Mouse (Mus musculus) neutrophil, adult 5-6 weeks (primary cell): ENCODE data around the gene Gpatch2. TPM values are rescaled to one million over a fixed set of nuclear protein-coding genes. Genes with fewer than 3 reads are reported as not detected.
A peak's percentile ranks its signal among the peaks of the same experiment; 100 is the strongest.

Experiments
- ATAC-seq: fragments of 151-379, 151-347 bp; 2 replicates; pipeline ENCODE4 v1.8.0; 2017; ENCODE audit warnings: mild to moderate bottlenecking, moderate TSS enrichment; ENCODE audit not compliant: insufficient number of reproducible peaks, poor library complexity, low FRiP score, severe bottlenecking; ENCODE audit errors: extremely low read depth
- total RNA-seq: library from RNA; stranded (forward); fragments of 200-1000 nt; gene quantifications from 2 replicates; pipeline ENCODE4 v1.2.3, GENCODE M21; 2017

Gene Gpatch2
- total RNA-seq, result 35.3 and 38.6 TPM in 2 replicates

DNA sequence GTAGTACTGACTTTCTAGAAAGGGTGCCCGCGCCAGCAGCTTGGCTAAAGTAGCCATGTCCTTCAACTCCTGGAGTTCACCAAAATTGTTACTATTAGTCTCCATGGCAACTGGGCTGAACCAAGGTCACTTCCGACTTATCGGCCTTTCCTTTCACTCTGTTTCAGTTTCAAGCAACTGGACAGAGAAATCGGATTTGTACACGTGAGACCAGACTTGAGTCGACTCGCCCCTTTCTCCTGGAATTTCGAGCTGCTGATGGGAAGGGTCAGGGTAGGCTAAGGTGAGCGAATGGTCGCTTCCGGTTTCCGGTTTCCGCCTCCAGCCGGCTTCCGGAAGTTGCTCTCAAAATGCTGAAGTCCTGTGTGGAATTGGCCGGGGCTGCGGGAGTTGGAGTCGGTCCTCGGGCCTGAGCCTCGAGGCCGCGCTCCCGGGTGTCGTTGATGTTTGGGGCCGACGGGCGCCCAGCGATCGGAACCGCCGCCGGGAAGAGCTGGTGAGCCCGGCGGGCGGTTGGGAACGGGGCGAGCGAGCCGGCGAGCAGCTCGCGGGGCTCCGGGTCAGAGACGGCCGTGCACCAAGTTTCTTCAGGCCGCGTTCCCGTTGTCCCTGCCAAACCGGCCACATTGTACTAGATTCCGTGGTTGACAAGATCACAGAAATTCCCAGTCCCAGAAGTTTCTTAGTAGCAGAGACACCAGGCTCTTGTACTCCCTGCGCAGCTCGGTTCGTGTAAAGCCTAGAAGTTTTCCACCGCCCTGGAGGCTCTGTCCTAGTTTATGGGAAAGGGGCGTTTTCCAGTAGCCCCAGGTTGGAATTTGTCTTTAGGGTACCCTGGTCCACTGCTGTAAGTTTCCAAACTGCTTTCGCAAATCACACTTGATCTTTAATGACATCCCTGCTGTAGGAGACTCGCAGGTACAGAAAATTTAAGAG is at the start of gene Gpatch2, which contains the start of gene Spata17:
Gene Gpatch2 (plus strand): TSS at position 328 of the 936 bp plus-strand sequence.
Gene Spata17 (minus strand): TSS at position 285 of the 936 bp plus-strand sequence.
- ATAC-seq, result peak; percentile 78

- ATAC-seq, result no peak
These were observed 45.7 kb upstream of the Gpatch2 start for GRCm38 (mm10) chr1:187169646-187170045.

DNA sequence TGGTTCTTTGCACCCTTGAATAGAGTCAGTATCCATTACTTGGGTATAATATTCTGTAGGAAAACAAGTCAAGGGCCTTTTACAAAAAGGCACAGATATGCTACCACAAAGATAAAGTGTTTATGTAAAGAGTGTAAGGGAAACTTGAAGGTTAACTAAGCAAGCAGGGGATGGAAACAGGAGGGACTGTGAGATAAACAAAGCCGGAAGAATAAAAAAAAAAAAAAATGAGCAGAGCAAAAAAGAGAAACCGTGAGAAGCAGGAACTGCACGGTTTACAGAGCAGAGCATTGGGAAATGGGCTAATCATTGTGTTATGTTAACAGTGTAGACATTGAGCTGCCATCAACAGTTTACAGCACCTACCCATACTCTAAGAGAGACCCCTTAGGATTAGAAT is 44.9 kb upstream of the Gpatch2 start:
- no peak for ATAC-seq

DNA sequence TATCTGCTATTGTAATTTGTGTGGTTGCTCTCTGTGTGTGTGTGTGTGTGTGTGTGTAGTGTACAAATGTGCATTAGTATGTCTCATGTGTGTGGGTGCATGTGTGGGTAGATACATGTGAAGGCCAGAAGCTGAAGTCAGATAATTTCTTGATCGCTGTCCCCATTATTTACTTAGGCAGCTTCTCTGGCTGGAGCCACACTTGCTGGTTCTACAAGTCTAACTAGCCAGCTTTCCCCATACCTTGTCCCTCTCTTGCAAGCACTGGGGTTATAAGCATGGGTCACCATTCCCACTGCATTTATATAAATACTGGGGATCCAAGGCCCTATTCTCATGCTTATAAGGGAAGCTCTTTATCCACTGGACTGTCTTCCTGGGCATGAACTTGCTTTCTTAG is 39.3 kb upstream of the Gpatch2 start:
- ATAC-seq, result no peak

DNA sequence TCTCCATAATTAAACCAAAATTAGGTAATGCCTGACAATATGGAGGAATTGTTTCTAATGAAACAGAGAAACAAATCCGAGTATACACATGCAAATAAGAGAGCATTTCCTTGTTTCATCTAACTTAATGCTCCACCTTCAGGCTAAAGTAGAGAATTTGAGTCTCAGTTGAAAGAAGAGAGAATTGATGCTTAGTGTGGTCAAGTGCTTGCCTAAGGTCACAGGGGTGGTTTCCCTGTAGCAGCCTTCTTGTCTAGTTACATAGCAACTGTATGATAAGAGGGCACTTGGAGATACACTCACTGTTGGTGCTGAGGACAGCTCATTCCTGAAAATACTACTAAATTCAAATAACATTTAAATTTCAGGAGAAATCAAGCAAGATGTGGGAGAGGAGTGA is 36.8 kb upstream of the Gpatch2 start:
- ATAC-seq, result no peak

- ATAC-seq, result no peak
These were observed 9.8 kb upstream of the Gpatch2 start for GRCm38 (mm10) chr1:187205506-187205905.

DNA sequence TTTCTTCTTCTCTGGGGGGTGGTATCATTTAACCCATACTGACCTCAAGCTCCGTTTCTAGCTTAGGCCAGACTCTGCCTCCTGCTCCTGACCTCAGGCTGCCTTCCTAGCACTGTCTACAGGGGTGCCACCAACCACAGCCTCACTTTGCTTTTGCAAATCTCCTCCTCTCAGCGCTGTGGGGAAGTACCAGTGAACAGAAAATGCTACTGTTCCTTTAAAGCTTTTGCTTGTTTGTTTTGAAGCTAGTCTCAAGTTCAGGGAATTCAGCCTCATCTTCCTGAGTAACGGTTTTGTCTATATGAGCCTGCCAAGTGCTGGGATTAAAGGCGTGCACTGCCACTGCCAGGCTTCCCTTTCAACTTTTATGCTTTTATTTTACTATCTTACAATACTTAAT is 5.8 kb upstream of the Gpatch2 start:
- no peak for ATAC-seq

- ATAC-seq, result no peak
These were observed 4.6 kb upstream of the Gpatch2 start for GRCm38 (mm10) chr1:187210736-187211135.

DNA sequence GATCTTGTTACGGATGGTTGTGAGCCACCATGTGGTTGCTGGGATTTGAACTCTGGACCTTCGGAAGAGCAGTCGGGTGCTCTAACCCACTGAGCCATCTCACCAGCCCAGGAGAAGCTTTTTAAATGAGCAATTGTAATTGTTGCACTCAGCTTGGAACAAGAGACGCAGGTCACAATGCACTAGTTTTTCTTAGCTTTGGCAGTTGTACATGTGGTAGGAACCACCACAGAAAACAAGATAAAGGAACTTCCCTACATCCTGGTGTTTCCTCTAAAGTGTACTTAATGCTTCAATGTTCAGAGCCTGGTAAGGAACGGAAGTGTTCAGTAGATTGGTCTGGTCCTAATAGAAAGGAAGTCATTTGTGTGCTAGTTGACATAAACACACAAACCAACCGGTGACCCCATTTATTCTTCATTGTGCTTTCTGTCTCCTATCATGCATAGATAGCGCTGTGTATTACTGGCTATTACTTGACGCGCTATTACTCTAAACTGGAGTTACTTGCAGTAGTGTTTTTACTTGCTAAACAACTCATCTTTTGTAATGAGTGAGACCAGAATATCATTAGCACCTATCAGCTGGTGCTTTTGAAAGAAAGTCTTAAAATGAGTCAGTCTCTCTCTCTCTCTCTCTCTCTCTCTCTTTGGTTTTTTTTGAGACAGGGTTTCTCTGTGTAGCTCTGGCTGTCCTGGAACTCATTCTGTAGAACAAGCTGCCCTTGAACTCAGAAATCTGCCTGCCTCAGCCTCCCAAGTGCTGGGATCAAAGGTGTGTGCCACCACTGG is 1.5 kb downstream of the Gpatch2 start:
- no peak for ATAC-seq

GRCm38 (mm10) chr1:187220756-187221155 is 5.4 kb downstream of the Gpatch2 start:
- ATAC-seq, result no peak

DNA sequence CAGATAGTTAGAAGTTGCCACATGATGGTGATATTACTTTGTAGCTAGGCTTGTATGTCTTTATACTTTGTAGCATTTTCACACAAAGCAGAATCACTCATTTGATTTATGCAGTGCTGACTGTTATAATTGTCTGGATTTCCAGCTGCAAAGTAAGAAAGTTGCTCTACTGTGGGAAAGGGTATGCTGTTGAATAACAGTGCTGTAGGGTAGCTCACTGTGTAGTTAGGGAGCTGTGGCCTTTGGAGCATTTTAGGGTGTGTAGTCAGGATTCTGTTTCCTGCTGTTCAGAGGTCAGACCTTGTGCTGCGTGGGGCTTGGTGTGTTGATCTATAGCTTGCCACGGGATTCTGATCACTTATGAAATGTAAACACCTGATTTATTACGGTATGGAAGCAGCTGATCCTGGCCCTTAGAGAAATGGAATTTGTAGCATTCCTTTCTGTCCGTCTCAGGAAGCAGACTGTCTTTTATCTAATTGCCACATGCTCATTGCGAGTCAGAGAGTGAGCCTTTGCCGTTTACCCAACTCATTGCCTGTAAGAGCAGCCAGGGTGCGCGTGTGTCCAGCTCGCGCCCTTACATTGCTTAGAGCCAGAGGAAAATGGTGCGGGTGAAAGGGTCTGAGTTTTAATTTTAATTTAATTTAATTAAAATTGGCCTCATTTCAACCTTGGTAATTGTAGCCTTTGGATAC is 11.2 kb downstream of the Gpatch2 start:
- ATAC-seq, result no peak

- ATAC-seq, result no peak
These were observed 13.3 kb downstream of the Gpatch2 start for GRCm38 (mm10) chr1:187228414-187229146.

- no peak for ATAC-seq
These were observed 14.9 kb downstream of the Gpatch2 start for GRCm38 (mm10) chr1:187230255-187230654.

GRCm38 (mm10) chr1:187232196-187232955 is 17.1 kb downstream of the Gpatch2 start:
- no peak for ATAC-seq

GRCm38 (mm10) chr1:187232996-187233615 is 17.8 kb downstream of the Gpatch2 start:
- no peak for ATAC-seq

DNA sequence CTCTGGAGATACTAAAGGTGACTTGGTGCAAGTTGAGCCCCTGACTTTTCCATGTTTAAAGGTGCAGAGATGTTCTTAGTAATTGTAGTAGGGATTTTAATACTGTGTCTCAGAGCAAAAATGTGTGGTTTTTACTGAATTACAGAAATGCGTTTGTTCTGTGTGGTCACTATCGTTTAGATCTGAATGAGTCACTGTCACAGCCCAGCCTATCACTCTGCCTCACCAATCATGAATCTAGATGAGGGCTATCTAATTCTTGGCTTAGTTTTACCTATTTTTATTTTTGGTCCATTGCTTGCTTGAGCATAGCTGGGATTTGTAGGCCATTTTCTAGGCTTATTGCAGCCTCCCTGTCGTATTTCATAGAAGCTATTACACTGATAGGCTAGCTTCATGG is 19.9 kb downstream of the Gpatch2 start:
- ATAC-seq, result no peak

DNA sequence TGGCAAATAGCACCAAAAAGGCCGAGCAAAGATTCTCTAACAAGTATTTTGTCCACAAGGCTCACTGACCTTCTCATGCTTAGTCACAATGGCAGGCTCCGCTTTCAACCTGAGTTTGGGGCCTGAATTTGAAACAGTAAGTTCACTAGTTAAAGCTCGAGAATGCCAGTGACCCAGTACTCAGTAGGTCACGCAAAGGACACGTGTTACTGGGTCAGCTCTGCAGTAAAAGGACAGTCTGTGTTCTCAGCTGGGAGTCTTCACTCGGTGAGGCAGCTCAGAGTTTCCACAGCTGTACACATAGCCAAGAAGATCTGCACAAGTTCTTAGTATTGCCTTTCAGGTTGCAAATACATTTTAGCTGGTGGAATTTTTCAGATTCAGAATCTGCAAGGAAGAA is 21.0 kb downstream of the Gpatch2 start:
- ATAC-seq, result no peak

GRCm38 (mm10) chr1:187238061-187238460 is 22.8 kb downstream of the Gpatch2 start:
- no peak for ATAC-seq
